Mouse (Mus musculus) liver, postnatal 0 days (tissue): ENCODE results near the gene Rbms3.

Source experiments
- CTCF ChIP-seq: sonication (generic); IDR thresholded peaks from 2 replicates; pipeline ENCODE4 v1.5.1; 2016; ENCODE audit warnings: antibody characterized with exemption, low read depth
- EP300 ChIP-seq: IDR thresholded peaks from 2 replicates; pipeline ENCODE4 v1.6.1; 2016; ENCODE audit warnings: antibody characterized with exemption, low read depth, mild to moderate bottlenecking

GRCm38 (mm10) chr9:117121572-117121971, 508.1 kb downstream of the Rbms3 start:
- TF ChIP-seq CTCF (no peak), EP300 (no peak)
